In the genomic region with DNA sequence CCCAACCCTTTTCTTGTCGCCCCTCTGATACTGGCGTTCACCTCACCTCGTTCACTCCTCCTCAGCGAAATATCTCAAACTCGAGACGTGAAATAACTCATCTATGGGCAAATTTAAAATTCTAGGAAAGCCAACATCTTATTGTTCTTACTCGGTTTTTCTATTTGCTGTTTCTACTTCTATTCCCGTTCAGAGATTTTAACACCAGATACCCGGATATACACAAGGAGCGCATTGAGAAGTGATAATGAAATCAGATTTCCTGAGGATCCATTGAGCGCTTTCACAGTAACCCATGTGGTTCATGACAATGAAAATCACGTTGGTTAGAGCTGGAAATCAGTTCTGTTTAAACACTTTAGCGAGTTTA, we compare ENCODE assay signal across 8 mouse cellular contexts. TPM values are rescaled to one million over a fixed set of nuclear protein-coding genes. Genes with fewer than 3 reads are reported as not detected.
DNase-seq lines count a peak whose midpoint lies in the region; ATAC-seq and TF ChIP-seq lines count a peak whose summit lies in the region.

No protein-coding gene starts in this region.

- peak overlapping the region; percentile 94 for H3K27ac ChIP-seq in cerebellum, adult 2 months (ENCODE audit: insufficient read depth, low read length)
- H3K27ac ChIP-seq in thymus, adult 2 months (ENCODE audit: control insufficient read depth, insufficient read depth, low read length): peak overlapping the region; percentile 3; the same call in 1 of the 2 replicates
- H3K27ac ChIP-seq in liver, embryonic 12.5 days: peak overlapping the region; percentile 87

- peak overlapping the region; percentile 92 for H3K9ac ChIP-seq in liver, embryonic 12.5 days

- no peak for TF ChIP-seq POLR2A in cerebellum, adult 2 months (IDR thresholded peaks at IDR 0.05; ENCODE audit: borderline replicate concordance, insufficient read depth, low read length)
- TF ChIP-seq POLR2A in thymus, adult 2 months (IDR thresholded peaks at IDR 0.05; ENCODE audit: control insufficient read depth, extremely low read depth, insufficient read depth, low read length, poor library complexity): no peak

- H3K36me3 ChIP-seq in thymus, adult 2 months (ENCODE audit: control insufficient read depth, insufficient read depth, low read length): peaks cover 11% of the 10 kb centered on the region
- peaks cover 34% of the 10 kb centered on the region for H3K36me3 ChIP-seq in liver, embryonic 12.5 days

- H3K4me3 ChIP-seq in cerebellum, adult 2 months (replicated peaks; ENCODE audit: insufficient read depth, low read depth, low read length): peak overlapping the region; percentile 79
- H3K4me3 ChIP-seq in thymus, adult 2 months (ENCODE audit: control insufficient read depth, insufficient read depth, low read length): peak overlapping the region; percentile 76
- peak overlapping the region; percentile 83 for H3K4me3 ChIP-seq in liver, embryonic 12.5 days

- peak overlapping the region; percentile 79 for H3K4me2 ChIP-seq in liver, embryonic 12.5 days

- no peaks in the 10 kb centered on the region for H3K9me3 ChIP-seq in liver, embryonic 12.5 days (replicated peaks)

- no peak for ATAC-seq in liver, embryonic 12.5 days
- no peak for ATAC-seq in megakaryocyte progenitor cell, adult 5-6 weeks (replicated peaks; ENCODE audit: poor library complexity)
- ATAC-seq in frontal cortex, adult (ENCODE audit: low TSS enrichment): no peak

- H3K4me1 ChIP-seq in cerebellum, adult 2 months (ENCODE audit: control insufficient read depth, insufficient read depth, low read length): peaks cover 18% of the 10 kb centered on the region
- peaks cover 2% of the 10 kb centered on the region; the same call in 1 of the 2 replicates for H3K4me1 ChIP-seq in thymus, adult 2 months (replicated peaks; ENCODE audit: control insufficient read depth, insufficient read depth, low read length)
- peaks cover 35% of the 10 kb centered on the region for H3K4me1 ChIP-seq in liver, embryonic 12.5 days

- DNase-seq in cerebellum, adult 2 months: no peak
- no peak for DNase-seq in cerebellum, postnatal 10 days
- no peak for DNase-seq in thymus, adult 2 months
- DNase-seq in thymus, postnatal 14 days: no peak
- no peak for DNase-seq in retina, postnatal 1 day

- under 1% methylated on average over 13 of the region's 13 CpGs for WGBS in cerebellum, adult 2 months
- 1% methylated on average over 13 of the region's 13 CpGs for WGBS in thymus, adult 2 months
- WGBS in liver, embryonic 12.5 days (ENCODE audit: insufficient replicate concordance): 1% methylated on average over 13 of the region's 13 CpGs

- no peak for TF ChIP-seq CTCF in cerebellum, adult 2 months (IDR thresholded peaks at IDR 0.05; ENCODE audit: borderline replicate concordance, insufficient read depth, low read depth, low read length)
- no peak for TF ChIP-seq CTCF in thymus, adult 2 months (IDR thresholded peaks at IDR 0.05; ENCODE audit: borderline replicate concordance, control insufficient read depth, extremely low read depth, insufficient read depth, low read length, poor library complexity)

- no peaks in the 10 kb centered on the region for H3K27me3 ChIP-seq in cerebellum, adult 2 months (ENCODE audit: control insufficient read depth, insufficient read depth, low read length)
- H3K27me3 ChIP-seq in thymus, adult 2 months (ENCODE audit: control insufficient read depth, insufficient read depth, low read length): no peaks in the 10 kb centered on the region
- H3K27me3 ChIP-seq in liver, embryonic 12.5 days (replicated peaks): no peaks in the 10 kb centered on the region

RNA-seq across cellular contexts. Expression of a gene that starts 0.7 kb away (rescaled TPM):
- 245 and 249 TPM in 2 replicates for polyA plus RNA-seq in cerebellum, adult 2 months (2012; rRNA removed)
- polyA plus RNA-seq in thymus, adult 2 months (2012; rRNA removed): 44.2 and 57.2 TPM in 2 replicates
- 142 and 146 TPM in 2 replicates for polyA plus RNA-seq in liver, embryonic 12.5 days (2016; fragmentation: Nextera tagmentation; extraction: Ambion mirVana)
- 155 and 176 TPM in 2 replicates for total RNA-seq in megakaryocyte progenitor cell, adult 5-6 weeks (2015)
- 170 and 182 TPM in 2 replicates for total RNA-seq in megakaryocyte progenitor cell, adult 5-6 weeks (2017)

RNA-seq across cellular contexts. Expression of a gene that starts 38.0 kb away (rescaled TPM):
- polyA plus RNA-seq in cerebellum, adult 2 months (2012; rRNA removed): 234 and 254 TPM in 2 replicates
- polyA plus RNA-seq in thymus, adult 2 months (2012; rRNA removed): 2.5 and 4.9 TPM in 2 replicates
- polyA plus RNA-seq in liver, embryonic 12.5 days (2016; fragmentation: Nextera tagmentation; extraction: Ambion mirVana): 6.6 and 7.3 TPM in 2 replicates
- not detected in 2 replicates for total RNA-seq in megakaryocyte progenitor cell, adult 5-6 weeks (2015)
- not detected in 2 replicates for total RNA-seq in megakaryocyte progenitor cell, adult 5-6 weeks (2017)

RNA-seq across cellular contexts. Expression of a gene that starts 56.9 kb away (rescaled TPM):
- polyA plus RNA-seq in cerebellum, adult 2 months (2012; rRNA removed): 33.1 and 33.7 TPM in 2 replicates
- polyA plus RNA-seq in thymus, adult 2 months (2012; rRNA removed): 26.9 and 29.1 TPM in 2 replicates
- polyA plus RNA-seq in liver, embryonic 12.5 days (2016; fragmentation: Nextera tagmentation; extraction: Ambion mirVana): 22.6 and 26.0 TPM in 2 replicates
- total RNA-seq in megakaryocyte progenitor cell, adult 5-6 weeks (2015): 10.0 and 16.4 TPM in 2 replicates
- total RNA-seq in megakaryocyte progenitor cell, adult 5-6 weeks (2017): 15.1 and 17.6 TPM in 2 replicates

RNA-seq across cellular contexts. Expression of a gene that starts 57.0 kb away (rescaled TPM):
- polyA plus RNA-seq in cerebellum, adult 2 months (2012; rRNA removed): 278 and 280 TPM in 2 replicates
- polyA plus RNA-seq in thymus, adult 2 months (2012; rRNA removed): 133 and 163 TPM in 2 replicates
- polyA plus RNA-seq in liver, embryonic 12.5 days (2016; fragmentation: Nextera tagmentation; extraction: Ambion mirVana): 171 and 177 TPM in 2 replicates
- 156 and 172 TPM in 2 replicates for total RNA-seq in megakaryocyte progenitor cell, adult 5-6 weeks (2015)
- total RNA-seq in megakaryocyte progenitor cell, adult 5-6 weeks (2017): 68.0 and 89.2 TPM in 2 replicates

Comparison
In these comparisons a context has a peak if more than half of its experiments do, and no peak if none do; other contexts are left out.
1. H3K27ac ChIP-seq: peak in every context shown above with its lines; median percentile 94 in cerebellum, adult 2 months; 87 in liver, embryonic 12.5 days; 3 in thymus, adult 2 months.
2. RNA of a gene that starts 38.0 kb away (polyA plus RNA-seq): 234 to 254 TPM in cerebellum, adult 2 months; 6.6 to 7.3 TPM in liver, embryonic 12.5 days and 2.5 to 4.9 TPM in thymus, adult 2 months; every median in the first group is over 10 times any median in the second.
3. Peak in every context shown above with its lines, with median percentiles within 50 percentile points of each other: H3K4me3 ChIP-seq.